Mouse (Mus musculus): Measurements from ENCODE around the gene Tmc3. TPM values are rescaled to one million over a fixed set of nuclear protein-coding genes. Genes with fewer than 3 reads are reported as not detected.

Tmc3 gene
- polyA plus RNA-seq (2012; fragmentation: generic; extraction: Trizol) = not detected
- long read RNA-seq, experiment 1 = 0 reads
- long read RNA-seq, experiment 2 = 0 reads

DNA sequence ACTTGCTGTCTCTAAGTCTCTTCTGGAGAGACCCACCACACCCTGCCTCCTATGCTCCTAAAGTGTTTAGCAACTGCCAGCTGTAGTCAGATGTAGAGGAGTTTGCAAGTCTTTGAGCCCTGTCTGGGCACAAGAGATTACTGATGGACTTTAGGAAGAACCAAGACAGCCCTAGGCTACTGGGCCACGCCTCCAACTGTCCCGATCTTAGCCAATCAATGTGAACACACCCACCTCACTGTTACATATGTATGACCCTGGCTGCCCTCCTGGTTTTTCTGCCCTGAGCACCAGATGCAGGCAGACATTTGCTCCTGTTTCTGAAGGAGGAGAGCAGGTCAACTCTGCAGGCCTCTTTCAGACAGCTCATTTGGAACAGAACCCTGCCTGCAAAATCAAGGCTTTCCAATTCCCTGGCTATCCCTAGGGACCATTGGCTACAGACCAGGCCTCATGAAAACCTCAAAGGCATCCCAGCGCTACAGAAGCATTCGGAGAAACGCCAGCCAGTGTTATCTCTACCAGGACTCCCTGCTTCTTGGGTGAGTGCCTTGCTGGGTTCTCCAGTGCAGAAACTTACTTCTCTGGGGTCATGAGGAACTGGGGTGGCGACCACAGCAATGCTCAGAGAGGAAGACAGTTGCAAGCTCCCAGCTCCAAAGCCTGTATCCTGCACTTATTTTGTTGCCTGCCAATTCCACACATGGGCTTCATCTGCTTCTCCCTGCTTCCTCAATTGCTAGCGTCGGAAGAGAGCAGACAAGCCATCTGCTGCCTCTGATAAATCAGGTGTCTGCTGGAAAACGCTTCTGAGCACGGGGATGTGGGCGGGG, at the start of gene Tmc3:
Gene Tmc3, plus strand, starts transcription at position 289 of the 833 bp plus-strand sequence.
- Histone ChIP-seq H3K27me3 (ENCODE audit: control insufficient read depth, insufficient read depth, insufficient read length) (no peaks in the 10 kb centered on the region), H3K4me3 (ENCODE audit: insufficient read depth, poor library complexity, severe bottlenecking) (no peak within 1 kb of the TSS), H3K79me2 (ENCODE audit: control insufficient read depth, insufficient read depth) (no peaks in the 10 kb centered on the region), H3K79me3 (ENCODE audit: low read depth) (no peaks in the 10 kb centered on the region), H3K36me3 (ENCODE audit: control insufficient read depth, insufficient read depth) (no peaks in the 10 kb centered on the region), H3ac (ENCODE audit: control insufficient read depth, insufficient read length, low read depth) (no peak within 1 kb of the TSS)
- TF ChIP-seq MYOG (IDR thresholded peaks at IDR 0.05; ENCODE audit: control insufficient read depth, extremely low read depth, insufficient read length) (no peak), CEBPB (IDR thresholded peaks at IDR 0.05; ENCODE audit: low read depth) (no peak)

DNA sequence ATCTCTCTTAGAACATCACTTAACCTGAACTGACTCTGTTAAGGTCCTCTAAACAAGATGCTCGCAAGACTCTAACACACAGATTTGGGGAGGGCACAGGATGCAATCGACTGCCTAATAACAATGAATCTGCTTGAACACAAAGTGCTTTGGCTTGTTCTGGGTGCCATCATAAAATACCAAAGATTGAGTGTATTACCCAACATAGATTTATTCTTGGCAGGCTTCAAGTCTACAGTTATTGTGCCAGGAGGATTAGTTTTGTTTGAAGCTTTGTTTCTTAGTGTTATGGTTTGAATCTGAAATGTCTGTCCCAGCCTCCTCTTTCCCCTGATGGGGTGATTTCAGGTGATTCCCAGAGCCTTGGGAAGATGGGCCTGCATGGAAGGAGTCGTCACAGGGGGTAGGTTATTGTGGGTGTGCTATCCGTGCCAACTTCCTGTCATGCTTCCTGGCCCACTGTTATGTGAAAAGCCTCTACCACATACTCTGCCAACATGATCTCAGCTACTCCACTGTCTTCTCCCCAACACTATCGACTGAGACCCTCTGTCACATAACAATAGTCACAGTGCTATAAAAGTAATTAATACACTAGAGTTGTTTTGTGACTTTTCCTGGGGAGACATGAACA, 43.1 kb upstream of the Tmc3 start:
- TF ChIP-seq USF1 (IDR thresholded peaks at IDR 0.05; ENCODE audit: low read depth) (no peak), MYOD1 (IDR thresholded peaks at IDR 0.05; ENCODE audit: control insufficient read depth, insufficient read length, low read depth) (no peak), CEBPB (IDR thresholded peaks at IDR 0.05; ENCODE audit: low read depth) (no peak), CTCF (IDR thresholded peaks at IDR 0.05; ENCODE audit: control insufficient read depth, insufficient read depth, insufficient read length) (no peak), FOSL1 (IDR thresholded peaks at IDR 0.05; ENCODE audit: insufficient read depth, low read length, poor library complexity, severe bottlenecking) (no peak), MAX (IDR thresholded peaks at IDR 0.05) (no peak), MYOG (IDR thresholded peaks at IDR 0.05; ENCODE audit: control insufficient read depth, extremely low read depth, insufficient read length) (no peak)
- no peak overlapping the region for H3ac ChIP-seq (ENCODE audit: control insufficient read depth, insufficient read length, low read depth)
- H3K4me3 ChIP-seq (ENCODE audit: insufficient read depth, poor library complexity, severe bottlenecking) = no peak overlapping the region
- no peaks in the 10 kb centered on the region for H3K36me3 ChIP-seq (ENCODE audit: control insufficient read depth, insufficient read depth)
- no peaks in the 10 kb centered on the region for H3K79me3 ChIP-seq (ENCODE audit: low read depth)
- no peaks in the 10 kb centered on the region for H3K79me2 ChIP-seq (ENCODE audit: control insufficient read depth, insufficient read depth)
- no peaks in the 10 kb centered on the region for H3K27me3 ChIP-seq (ENCODE audit: control insufficient read depth, insufficient read depth, insufficient read length)

DNA sequence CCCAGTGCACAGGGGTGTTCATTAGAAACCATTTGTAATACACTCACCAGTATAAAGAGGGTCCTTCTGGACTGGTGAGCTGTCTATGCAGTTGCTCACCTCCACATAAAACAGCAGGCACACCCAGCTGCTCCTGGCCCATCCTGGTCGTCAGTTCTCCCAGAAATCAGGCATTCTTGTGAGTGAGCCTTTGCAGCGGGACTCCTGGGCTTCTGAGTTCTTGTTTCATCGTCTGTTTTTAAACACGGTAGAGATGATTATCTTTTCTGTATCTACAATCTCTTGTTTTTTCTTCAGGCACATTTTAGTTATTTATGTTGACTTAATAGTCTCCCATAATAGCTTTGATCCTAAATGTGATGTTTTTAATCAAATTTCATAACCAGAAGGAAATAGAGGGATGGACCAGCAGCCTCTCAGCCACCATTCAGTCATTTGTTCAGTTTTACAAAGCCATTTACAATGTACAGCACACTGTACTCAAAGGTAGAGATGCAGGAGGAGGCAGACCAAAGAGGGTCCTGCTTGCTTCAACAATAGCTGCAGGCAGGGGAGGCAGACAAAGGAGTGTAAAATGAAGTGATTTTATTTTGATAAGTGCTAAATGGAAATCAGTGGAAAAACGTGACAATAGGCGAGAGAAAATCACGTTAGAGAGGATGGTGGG, 35.9 kb upstream of the Tmc3 start:
- no peaks in the 10 kb centered on the region for H3K27me3 ChIP-seq (ENCODE audit: control insufficient read depth, insufficient read depth, insufficient read length)
- no peak overlapping the region for H3ac ChIP-seq (ENCODE audit: control insufficient read depth, insufficient read length, low read depth)
- no peaks in the 10 kb centered on the region for H3K79me2 ChIP-seq (ENCODE audit: control insufficient read depth, insufficient read depth)
- H3K4me3 ChIP-seq (ENCODE audit: insufficient read depth, poor library complexity, severe bottlenecking) = no peak overlapping the region
- no peaks in the 10 kb centered on the region for H3K36me3 ChIP-seq (ENCODE audit: control insufficient read depth, insufficient read depth)
- no peak for TF ChIP-seq MAX (IDR thresholded peaks at IDR 0.05)
- no peak for TF ChIP-seq MYOG (IDR thresholded peaks at IDR 0.05; ENCODE audit: control insufficient read depth, extremely low read depth, insufficient read length)
- TF ChIP-seq FOSL1 (IDR thresholded peaks at IDR 0.05; ENCODE audit: insufficient read depth, low read length, poor library complexity, severe bottlenecking) = no peak
- no peak for TF ChIP-seq MYOD1 (IDR thresholded peaks at IDR 0.05; ENCODE audit: control insufficient read depth, insufficient read length, low read depth)
- TF ChIP-seq USF1 (IDR thresholded peaks at IDR 0.05; ENCODE audit: low read depth) = no peak
- no peak for TF ChIP-seq CTCF (IDR thresholded peaks at IDR 0.05; ENCODE audit: control insufficient read depth, insufficient read depth, insufficient read length)
- H3K79me3 ChIP-seq (ENCODE audit: low read depth) = no peaks in the 10 kb centered on the region

DNA sequence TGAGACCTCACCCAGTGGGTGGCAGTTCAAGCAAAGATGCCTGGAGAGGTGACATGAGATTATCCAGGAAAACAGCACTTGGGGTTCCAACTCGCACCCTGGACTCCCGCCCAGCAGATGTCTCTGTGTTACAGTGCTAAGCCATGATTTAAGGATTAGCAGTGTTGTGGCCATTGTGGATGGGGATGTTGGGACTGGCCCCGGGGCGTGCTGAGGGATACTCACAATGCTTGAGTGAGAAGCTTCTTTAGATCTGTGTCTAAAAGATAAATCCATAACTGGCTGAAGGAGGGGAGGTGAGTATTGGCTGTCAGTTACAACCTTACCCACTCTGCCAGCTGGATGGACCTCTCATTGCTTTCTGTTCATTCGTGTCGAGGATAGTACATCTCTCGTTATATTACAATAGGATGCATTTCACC, 35.4 kb upstream of the Tmc3 start:
- Histone ChIP-seq H3K36me3 (ENCODE audit: control insufficient read depth, insufficient read depth) (no peaks in the 10 kb centered on the region), H3K79me2 (ENCODE audit: control insufficient read depth, insufficient read depth) (no peaks in the 10 kb centered on the region)

DNA sequence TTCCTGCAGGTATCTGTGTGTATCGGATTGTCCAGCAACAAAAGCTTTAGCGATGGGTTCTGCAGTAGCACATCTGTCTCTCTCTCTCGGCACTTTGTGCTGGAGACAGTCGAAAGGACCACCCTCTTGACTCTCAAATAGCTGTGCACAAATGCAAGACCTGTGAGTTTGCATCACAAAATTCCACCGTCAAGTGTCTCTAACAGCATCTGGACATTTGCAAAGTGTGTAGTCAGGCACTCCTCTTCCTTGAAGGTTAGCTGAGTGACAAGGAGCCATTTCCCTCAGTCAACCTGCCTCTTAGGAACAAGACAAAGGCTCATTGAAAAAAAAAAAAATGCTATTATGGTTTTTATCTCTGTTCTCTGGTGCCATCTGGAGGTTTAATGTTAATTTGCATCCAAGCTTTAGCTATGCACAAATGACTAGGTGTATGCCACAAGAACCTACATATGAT, 34.7 kb upstream of the Tmc3 start:
- Histone ChIP-seq H3K36me3 (ENCODE audit: control insufficient read depth, insufficient read depth) (no peaks in the 10 kb centered on the region), H3K79me2 (ENCODE audit: control insufficient read depth, insufficient read depth) (no peaks in the 10 kb centered on the region), H3ac (ENCODE audit: control insufficient read depth, insufficient read length, low read depth) (no peak overlapping the region), H3K4me3 (ENCODE audit: insufficient read depth, poor library complexity, severe bottlenecking) (no peak overlapping the region), H3K27me3 (ENCODE audit: control insufficient read depth, insufficient read depth, insufficient read length) (no peaks in the 10 kb centered on the region), H3K79me3 (ENCODE audit: low read depth) (no peaks in the 10 kb centered on the region)
- TF ChIP-seq MYOD1 (IDR thresholded peaks at IDR 0.05; ENCODE audit: control insufficient read depth, insufficient read length, low read depth) (no peak), MAX (IDR thresholded peaks at IDR 0.05) (no peak), MYOG (IDR thresholded peaks at IDR 0.05; ENCODE audit: control insufficient read depth, extremely low read depth, insufficient read length) (no peak)

More for the DNA sequence above, 35.4 kb upstream of the Tmc3 start:
- H3ac ChIP-seq (ENCODE audit: control insufficient read depth, insufficient read length, low read depth) = no peak overlapping the region
- TF ChIP-seq CEBPB (IDR thresholded peaks at IDR 0.05; ENCODE audit: low read depth) = no peak
- no peak for TF ChIP-seq FOSL1 (IDR thresholded peaks at IDR 0.05; ENCODE audit: insufficient read depth, low read length, poor library complexity, severe bottlenecking)
- no peak for TF ChIP-seq MAX (IDR thresholded peaks at IDR 0.05)
- TF ChIP-seq MYOD1 (IDR thresholded peaks at IDR 0.05; ENCODE audit: control insufficient read depth, insufficient read length, low read depth) = no peak
- TF ChIP-seq CTCF (IDR thresholded peaks at IDR 0.05; ENCODE audit: control insufficient read depth, insufficient read depth, insufficient read length) = no peak
- no peak for TF ChIP-seq MYOG (IDR thresholded peaks at IDR 0.05; ENCODE audit: control insufficient read depth, extremely low read depth, insufficient read length)
- no peak for TF ChIP-seq USF1 (IDR thresholded peaks at IDR 0.05; ENCODE audit: low read depth)
- no peak overlapping the region for H3K4me3 ChIP-seq (ENCODE audit: insufficient read depth, poor library complexity, severe bottlenecking)
- no peaks in the 10 kb centered on the region for H3K27me3 ChIP-seq (ENCODE audit: control insufficient read depth, insufficient read depth, insufficient read length)
- H3K79me3 ChIP-seq (ENCODE audit: low read depth) = no peaks in the 10 kb centered on the region

Measured in C2C12 (cell line).